Mouse (Mus musculus): ENCODE measurements around the gene Ppp1r1b. TPM values are rescaled to one million over a fixed set of nuclear protein-coding genes. Genes with fewer than 3 reads are reported as not detected.
"Not testable (repeated sequence)": the region's sequence is repeated elsewhere in the genome, so short reads cannot be mapped to it uniquely, and the experiment has no call there.

The Ppp1r1b gene
- polyA plus RNA-seq, 1 experiment from 2014 or later = 0.53 TPM

GRCm38 (mm10) chr11:98376756-98377155, 28.6 kb downstream of the Ppp1r1b start:
- Histone ChIP-seq H3K4me1 (ENCODE audit: insufficient read depth) (no peaks in the 10 kb centered on the region), H3K27ac (ENCODE audit: low read depth) (no peak overlapping the region), H3K27me3 (ENCODE audit: insufficient read depth, low read length) (no peaks in the 10 kb centered on the region), H3K4me3 (ENCODE audit: low read depth, low read length) (no peak overlapping the region), H3K9me3 (ENCODE audit: low read depth, low read length) (no peaks in the 10 kb centered on the region), H3K4me2 (no peak overlapping the region), H3K9ac (no peak overlapping the region), H3K36me3 (ENCODE audit: insufficient read depth) (peaks cover 71% of the 10 kb centered on the region)
- ATAC-seq (ENCODE audit: insufficient read depth) = no peak
- TF ChIP-seq CTCF (IDR thresholded peaks at IDR 0.05; ENCODE audit: low read depth) = no peak
- no peak for DNase-seq
- 78% methylated on average over 5 of the region's 5 CpGs for WGBS

- 79% methylated on average over 11 of the region's 11 CpGs for WGBS
- no peak overlapping the region for H3K27ac ChIP-seq (ENCODE audit: low read depth)
- H3K4me1 ChIP-seq (ENCODE audit: insufficient read depth) = no peaks in the 10 kb centered on the region
- no peak overlapping the region for H3K4me3 ChIP-seq (ENCODE audit: low read depth, low read length)
- peaks cover 71% of the 10 kb centered on the region for H3K36me3 ChIP-seq (ENCODE audit: insufficient read depth)
- no peaks in the 10 kb centered on the region for H3K27me3 ChIP-seq (ENCODE audit: insufficient read depth, low read length)
- no peak overlapping the region for H3K9ac ChIP-seq
- no peak for ATAC-seq (ENCODE audit: insufficient read depth)
- no peak for TF ChIP-seq CTCF (IDR thresholded peaks at IDR 0.05; ENCODE audit: low read depth)
- H3K4me2 ChIP-seq = no peak overlapping the region
- no peaks in the 10 kb centered on the region for H3K9me3 ChIP-seq (ENCODE audit: low read depth, low read length)
- DNase-seq = no peak
Observed at GRCm38 (mm10) chr11:98377787-98378186, 29.6 kb downstream of the Ppp1r1b start.

DNA sequence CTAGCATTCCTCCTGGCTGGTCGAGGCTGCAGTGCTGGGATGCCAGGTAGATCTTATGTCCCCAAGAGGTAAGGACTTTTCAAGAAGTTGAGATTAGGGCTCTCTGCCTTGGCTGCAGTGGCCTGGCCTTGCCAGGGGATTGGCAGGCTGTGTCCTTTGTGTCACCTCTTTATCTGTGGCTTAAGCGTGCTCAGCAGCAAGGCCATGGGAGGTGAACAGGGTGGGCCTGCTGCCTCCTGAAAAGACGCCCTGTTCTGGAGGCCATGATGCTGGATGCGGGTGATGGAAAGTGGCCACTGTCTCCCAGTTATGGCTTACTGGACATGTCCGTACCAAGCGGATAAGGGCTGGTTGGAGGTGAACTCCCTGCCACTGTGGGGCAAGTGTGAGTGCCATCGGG, 31.2 kb downstream of the Ppp1r1b start:
- 76% methylated on average over 7 of the region's 7 CpGs for WGBS
- Histone ChIP-seq H3K9me3 (ENCODE audit: low read depth, low read length) (no peaks in the 10 kb centered on the region), H3K4me2 (no peak overlapping the region), H3K4me1 (ENCODE audit: insufficient read depth) (no peaks in the 10 kb centered on the region), H3K4me3 (ENCODE audit: low read depth, low read length) (no peak overlapping the region), H3K27me3 (ENCODE audit: insufficient read depth, low read length) (no peaks in the 10 kb centered on the region), H3K36me3 (ENCODE audit: insufficient read depth) (peaks cover 66% of the 10 kb centered on the region), H3K9ac (no peak overlapping the region), H3K27ac (ENCODE audit: low read depth) (peak overlapping the region; percentile 42; the same call in 1 of the 2 replicates)
- DNase-seq = no peak
- no peak for TF ChIP-seq CTCF (IDR thresholded peaks at IDR 0.05; ENCODE audit: low read depth)
- no peak for ATAC-seq (ENCODE audit: insufficient read depth)

- no peak for TF ChIP-seq CTCF (IDR thresholded peaks at IDR 0.05; ENCODE audit: low read depth)
- no peak overlapping the region for H3K4me2 ChIP-seq
- H3K9me3 ChIP-seq (ENCODE audit: low read depth, low read length) = no peaks in the 10 kb centered on the region
- ATAC-seq (ENCODE audit: insufficient read depth) (no peak), DNase-seq (no peak)
- H3K27ac ChIP-seq (ENCODE audit: low read depth) = no peak overlapping the region
- H3K36me3 ChIP-seq (ENCODE audit: insufficient read depth) = peaks cover 59% of the 10 kb centered on the region
- peaks cover 5% of the 10 kb centered on the region; the same call in 1 of the 2 replicates for H3K27me3 ChIP-seq (ENCODE audit: insufficient read depth, low read length)
- H3K9ac ChIP-seq = peak overlapping the region; percentile 16; the same call in 1 of the 2 replicates
- no peak overlapping the region for H3K4me3 ChIP-seq (ENCODE audit: low read depth, low read length)
- 66% methylated on average over 6 of the region's 6 CpGs for WGBS
- no peaks in the 10 kb centered on the region for H3K4me1 ChIP-seq (ENCODE audit: insufficient read depth)
Observed at GRCm38 (mm10) chr11:98380106-98380505, 31.9 kb downstream of the Ppp1r1b start.

DNA sequence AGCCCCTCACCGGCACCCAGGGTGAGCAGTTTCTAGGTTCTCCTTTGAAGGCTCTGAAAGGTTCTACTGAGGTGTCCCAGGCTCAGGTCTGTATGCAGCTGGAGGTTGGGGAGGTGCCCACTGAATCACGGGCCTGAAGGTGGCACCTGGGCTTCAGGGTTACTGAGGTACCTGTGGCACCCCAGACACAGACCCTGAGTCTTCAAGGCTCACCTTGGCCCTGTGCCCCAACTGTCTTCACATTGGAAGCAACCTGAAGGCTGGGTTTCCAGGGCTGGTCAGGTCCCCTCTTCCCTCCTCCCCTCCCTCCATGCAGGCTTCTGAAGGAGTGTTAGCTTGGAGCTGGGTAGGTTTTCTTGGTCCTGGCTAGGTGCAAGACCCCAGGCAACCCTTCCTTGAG, 33.4 kb downstream of the Ppp1r1b start:
- H3K4me3 ChIP-seq (ENCODE audit: low read depth, low read length) = no peak overlapping the region
- no peaks in the 10 kb centered on the region for H3K9me3 ChIP-seq (ENCODE audit: low read depth, low read length)
- no peak for DNase-seq
- no peak overlapping the region for H3K27ac ChIP-seq (ENCODE audit: low read depth)
- WGBS = 91% methylated on average over 2 of the region's 2 CpGs
- H3K27me3 ChIP-seq (ENCODE audit: insufficient read depth, low read length) = peaks cover 21% of the 10 kb centered on the region
- H3K4me2 ChIP-seq = no peak overlapping the region
- TF ChIP-seq CTCF (IDR thresholded peaks at IDR 0.05; ENCODE audit: low read depth) = no peak
- no peaks in the 10 kb centered on the region for H3K4me1 ChIP-seq (ENCODE audit: insufficient read depth)
- no peak for ATAC-seq (ENCODE audit: insufficient read depth)
- H3K9ac ChIP-seq = no peak overlapping the region
- H3K36me3 ChIP-seq (ENCODE audit: insufficient read depth) = peaks cover 44% of the 10 kb centered on the region

- not testable (repeated sequence) for H3K9me3 ChIP-seq (ENCODE audit: low read depth, low read length); H3K4me3 ChIP-seq (ENCODE audit: low read depth, low read length); H3K9ac ChIP-seq; H3K4me1 ChIP-seq (ENCODE audit: insufficient read depth); ATAC-seq (ENCODE audit: insufficient read depth); H3K4me2 ChIP-seq; DNase-seq; H3K27ac ChIP-seq (ENCODE audit: low read depth)
- Histone ChIP-seq H3K36me3 (ENCODE audit: insufficient read depth) (peaks cover 36% of the 10 kb centered on the region), H3K27me3 (ENCODE audit: insufficient read depth, low read length) (peaks cover 28% of the 10 kb centered on the region)
- peak; percentile 19; the same call in 1 of the 2 replicates for TF ChIP-seq CTCF (IDR thresholded peaks at IDR 0.05; ENCODE audit: low read depth)
- 11% methylated on average over 2 of the region's 2 CpGs for WGBS
Observed at GRCm38 (mm10) chr11:98382405-98382804, 34.2 kb downstream of the Ppp1r1b start.

DNA sequence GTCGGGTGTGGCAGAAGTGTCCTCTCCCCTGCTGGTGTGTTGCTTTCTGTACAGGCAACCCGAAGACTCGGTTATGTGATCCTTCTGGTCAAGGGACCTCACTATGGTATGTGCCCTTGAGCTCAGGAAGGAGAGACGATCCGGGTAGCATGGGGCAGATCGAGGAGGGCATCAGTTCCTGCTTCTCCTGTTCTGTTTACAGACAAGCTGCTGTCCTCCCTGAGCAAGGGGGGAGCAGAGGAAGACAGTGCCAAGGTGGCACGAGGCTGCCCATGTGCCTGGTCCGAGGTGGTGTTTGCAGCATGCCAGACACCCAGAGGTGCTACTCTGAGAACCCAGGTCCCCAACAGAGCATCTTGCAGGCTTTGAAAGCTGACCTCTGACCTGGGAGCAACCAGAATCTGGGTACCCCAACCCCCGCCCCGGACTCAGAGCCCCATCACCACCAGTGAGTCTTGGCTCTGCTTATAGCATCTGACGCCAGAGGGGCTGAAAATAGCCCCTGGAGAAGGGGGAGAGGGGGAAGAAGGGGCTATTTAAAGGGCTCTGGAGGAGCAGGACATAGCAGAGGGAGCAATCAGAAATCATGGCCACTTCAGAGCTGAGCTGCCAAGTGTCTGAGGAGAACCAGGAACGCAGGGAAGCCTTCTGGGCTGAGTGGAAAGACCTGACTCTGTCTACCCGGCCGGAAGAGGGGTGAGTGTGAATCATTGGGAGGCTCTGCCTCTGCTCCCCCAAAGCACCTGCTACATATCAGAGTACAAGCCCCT, 35.2 kb downstream of the Ppp1r1b start, which contains the start of gene Tcap:
Tcap (plus strand) TSS at position 551 of the 770 bp plus-strand sequence.
- no peaks in the 10 kb centered on the region for H3K4me1 ChIP-seq (ENCODE audit: insufficient read depth)
- no peak within 1 kb of the TSS for H3K9ac ChIP-seq
- DNase-seq (no peak), ATAC-seq (ENCODE audit: insufficient read depth) (no peak)
- peaks cover 26% of the 10 kb centered on the region for H3K36me3 ChIP-seq (ENCODE audit: insufficient read depth)
- no peak for TF ChIP-seq CTCF (IDR thresholded peaks at IDR 0.05; ENCODE audit: low read depth)
- H3K4me3 ChIP-seq (ENCODE audit: low read depth, low read length) = no peak within 1 kb of the TSS
- H3K27ac ChIP-seq (ENCODE audit: low read depth) = no peak within 1 kb of the TSS
- peaks cover 37% of the 10 kb centered on the region for H3K27me3 ChIP-seq (ENCODE audit: insufficient read depth, low read length)
- peak within 1 kb of the TSS; percentile 15; the same call in 1 of the 2 replicates for H3K4me2 ChIP-seq
- 54% methylated on average over 14 of the region's 14 CpGs for WGBS
- H3K9me3 ChIP-seq (ENCODE audit: low read depth, low read length) = no peaks in the 10 kb centered on the region
